Mouse (Mus musculus) ES-CJ7 (cell line): Measurements from ENCODE around the gene Lyg1.
A peak's percentile ranks its signal among the peaks of the same experiment; 100 is the strongest.

Experiments used
- DNase-seq: peaks from one replicate; pipeline ENCODE4 v3.0.0; 2011; ENCODE audit warnings: low read depth, low spot score

Gene Lyg1

GRCm38 (mm10) chr1:37954786-37955185, 2.8 kb downstream of the Lyg1 start:
- no peak for DNase-seq

DNA sequence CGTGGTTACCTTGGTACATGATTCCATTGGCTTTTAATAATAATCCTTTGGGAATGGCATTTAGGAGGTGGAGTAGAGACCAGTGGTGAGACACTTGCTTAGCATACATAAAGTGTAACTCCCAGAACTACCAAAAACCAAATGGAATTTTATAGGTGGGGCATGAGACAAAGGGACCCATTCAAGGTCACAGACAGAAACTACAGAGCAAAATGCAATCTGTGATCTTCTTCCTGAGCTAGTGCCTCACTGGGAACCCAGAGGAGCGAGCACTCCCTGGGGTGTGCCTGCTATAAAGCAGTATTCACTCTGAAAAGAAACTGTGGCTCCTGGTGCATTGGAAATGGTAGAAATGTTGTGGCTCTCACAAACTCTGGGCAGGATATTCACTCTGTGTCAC, 8.7 kb downstream of the Lyg1 start:
- DNase-seq, result no peak

GRCm38 (mm10) chr1:37931806-37932205, 25.8 kb downstream of the Lyg1 start:
- DNase-seq, result peak; percentile 93

DNA sequence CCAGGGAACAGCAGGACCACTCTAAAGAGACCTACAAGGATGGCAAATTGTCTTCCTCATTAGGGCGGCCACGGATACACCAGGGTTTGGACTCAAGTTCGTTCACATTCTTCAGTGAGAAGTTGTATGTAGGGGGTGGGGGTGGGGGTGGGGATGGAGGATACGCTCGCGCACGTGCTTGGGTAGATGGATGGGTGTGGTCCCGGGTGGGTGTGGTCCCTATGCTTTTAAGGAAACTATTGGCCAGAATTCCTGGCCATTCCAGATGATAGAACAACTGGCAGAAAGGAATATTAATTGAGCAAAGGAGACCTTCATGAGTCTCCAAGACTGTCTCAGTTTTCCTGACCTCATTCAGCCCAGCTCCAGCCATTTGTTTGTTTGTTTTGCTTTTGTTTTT, 31.6 kb downstream of the Lyg1 start:
- peak; percentile 78 for DNase-seq

GRCm38 (mm10) chr1:37922536-37922935, 35.0 kb downstream of the Lyg1 start:
- no peak for DNase-seq

DNA sequence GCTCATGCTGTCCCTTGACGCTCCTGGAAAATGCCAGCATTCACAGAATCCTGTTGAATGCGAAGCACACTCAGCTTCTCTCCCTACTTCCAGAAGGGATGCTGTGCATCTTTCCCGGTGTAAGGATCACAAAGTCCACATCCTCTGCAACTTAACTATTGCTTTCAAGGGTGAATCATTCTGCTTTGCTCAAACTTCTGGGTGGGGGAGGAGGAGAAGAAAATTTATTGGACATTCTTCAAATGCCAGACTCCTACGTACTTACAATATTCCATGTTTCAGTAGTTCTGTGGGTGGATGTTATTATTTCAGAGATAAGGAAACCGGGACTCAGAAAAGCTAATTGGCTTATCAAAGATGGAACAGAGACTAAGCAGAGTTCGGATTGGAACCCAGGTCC, 39.5 kb downstream of the Lyg1 start:
- DNase-seq, result no peak

- DNase-seq, result no peak
These were observed 39.9 kb downstream of the Lyg1 start for GRCm38 (mm10) chr1:37917666-37918065.

GRCm38 (mm10) chr1:37916393-37916792, 41.2 kb downstream of the Lyg1 start, which contains the start of gene Lyg2:
Lyg2 (minus strand) TSS chr1:37916493.
- no peak for DNase-seq

DNA sequence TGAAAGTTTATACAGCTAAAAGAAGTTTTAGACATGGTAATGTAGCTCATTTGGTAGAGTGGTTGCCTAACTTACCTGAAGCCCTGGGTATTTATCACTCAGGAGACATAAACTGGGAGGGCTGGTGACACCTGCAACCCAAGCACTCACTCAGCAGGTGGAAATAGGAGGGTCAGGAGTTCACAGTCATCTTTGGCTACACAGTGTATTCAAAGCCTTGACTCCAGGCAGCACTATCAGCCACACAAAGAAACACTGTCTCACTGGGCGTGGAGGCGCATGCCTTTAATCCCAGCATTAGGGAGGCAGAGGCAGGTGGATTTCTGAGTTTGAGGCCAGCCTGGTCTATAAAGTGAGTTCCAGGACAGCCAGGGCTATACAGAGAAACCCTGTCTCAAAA, 44.8 kb downstream of the Lyg1 start:
- DNase-seq, result peak; percentile 69

DNA sequence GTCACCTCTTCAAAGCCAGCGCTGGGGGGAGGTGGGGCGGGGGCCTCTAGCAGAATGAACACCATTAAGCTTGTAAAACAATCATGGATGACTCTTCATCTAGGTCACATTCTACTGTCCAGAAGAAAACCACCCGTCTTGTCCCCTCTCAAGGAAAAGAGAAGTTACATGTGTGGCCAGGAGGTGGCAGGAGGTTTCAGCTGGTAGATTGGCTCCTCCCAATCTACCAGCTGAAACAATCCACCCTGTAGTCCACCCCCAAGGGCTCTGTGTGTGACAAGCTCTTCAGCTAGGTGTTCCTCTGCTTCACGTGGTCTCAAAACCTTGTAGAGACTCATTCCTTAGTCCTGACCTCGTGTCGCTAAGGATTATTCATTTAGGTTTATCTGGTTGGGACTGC, 54.4 kb downstream of the Lyg1 start:
- DNase-seq, result peak; percentile 71

GRCm38 (mm10) chr1:37900288-37900687, 57.3 kb downstream of the Lyg1 start:
- DNase-seq, result peak; percentile 82

- DNase-seq, result no peak
These were observed 57.7 kb downstream of the Lyg1 start for GRCm38 (mm10) chr1:37899816-37900215.
